Mouse (Mus musculus) hindbrain, embryonic 11.5 days (tissue): ENCODE data around the gene Eya2. TPM values are rescaled to one million over a fixed set of nuclear protein-coding genes. Genes with fewer than 3 reads are reported as not detected.

Experiments
- ATAC-seq: fragments of 200-750 bp; cut with Nextera tagmentation; 2 replicates; pipeline ENCODE4 v1.8.0; 2017; ENCODE audit warnings: mild to moderate bottlenecking, moderate TSS enrichment, moderate library complexity; ENCODE audit not compliant: low FRiP score
- DNase-seq: peaks from one replicate; pipeline ENCODE4 v3.0.0-alpha.2; 2015; ENCODE audit warnings: low spot score
- H3K27ac ChIP-seq: fragments of 300-500 bp; sonication (generic); 2 replicates; pipeline ENCODE4 v1.5.1; 2014; ENCODE audit warnings: mild to moderate bottlenecking, low read depth, low read length
- H3K27me3 ChIP-seq: fragments of 300-500 bp; sonication (generic); 2 replicates; pipeline ENCODE4 v1.6.1; 2014; ENCODE audit warnings: mild to moderate bottlenecking, low read length, moderate library complexity, mixed read lengths; ENCODE audit not compliant: control insufficient read depth, insufficient read depth
- H3K36me3 ChIP-seq: fragments of 300-500 bp; sonication (generic); 2 replicates; pipeline ENCODE4 v1.6.1; 2014; ENCODE audit warnings: mild to moderate bottlenecking, low read length, moderate library complexity, mixed read lengths; ENCODE audit not compliant: control insufficient read depth, insufficient read depth
- H3K4me1 ChIP-seq: fragments of 300-500 bp; sonication (generic); replicated peaks from 2 replicates; pipeline ENCODE4 v1.6.1; 2014; ENCODE audit warnings: low read length, mixed read lengths; ENCODE audit not compliant: control insufficient read depth, insufficient read depth
- H3K4me2 ChIP-seq: fragments of 300-500 bp; sonication (generic); replicated peaks from 2 replicates; pipeline ENCODE4 v1.6.1; 2014; ENCODE audit warnings: mild to moderate bottlenecking, low read depth, low read length
- H3K4me3 ChIP-seq: fragments of 300-500 bp; sonication (generic); 2 replicates; pipeline ENCODE4 v1.5.1; 2014; ENCODE audit warnings: low read depth, low read length
- H3K9ac ChIP-seq: fragments of 300-500 bp; sonication (generic); 2 replicates; pipeline ENCODE4 v1.6.1; 2014; ENCODE audit warnings: low read depth, low read length
- H3K9me3 ChIP-seq: fragments of 300-500 bp; sonication (generic); 2 replicates; pipeline ENCODE4 v1.6.1; 2016; ENCODE audit warnings: low read length; ENCODE audit not compliant: control insufficient read depth
- WGBS: fragments of 180-500 bp; shearing (Covaris S2); extraction: QIAGEN DNeasy Blood & Tissue Kit; methylation state at CpG from one replicate; pipeline ENCODE4 v1.1.7; 2014; 5-methylcytosine and 5-hydroxymethylcytosine counted together
- polyA plus RNA-seq: library from polyadenylated mRNA; unstranded; fragments of >200 nt; fragmentation: Nextera tagmentation; extraction: Ambion mirVana; gene quantifications from 2 replicates; pipeline ENCODE4 v1.2.1, GENCODE M21; 2014

Gene Eya2
- polyA plus RNA-seq, 1 experiment from 2014 or later = 14.8 TPM

- no peak for DNase-seq
- 51% methylated on average over 5 of the region's 5 CpGs for WGBS
- Histone ChIP-seq H3K4me3 (no peak overlapping the region), H3K9me3 (no peaks in the 10 kb centered on the region), H3K9ac (no peak overlapping the region), H3K4me1 (peaks cover 7% of the 10 kb centered on the region), H3K36me3 (no peaks in the 10 kb centered on the region), H3K4me2 (no peak overlapping the region), H3K27me3 (peaks cover 9% of the 10 kb centered on the region; the same call in 1 of the 2 replicates), H3K27ac (peak overlapping the region; percentile 30; the same call in 1 of the 2 replicates)
- no peak for ATAC-seq
Observed at GRCm38 (mm10) chr2:165598139-165598538, 3.3 kb downstream of the Eya2 start.

- H3K36me3 ChIP-seq = no peaks in the 10 kb centered on the region
- no peak for DNase-seq
- H3K27me3 ChIP-seq = peaks cover 6% of the 10 kb centered on the region; the same call in 1 of the 2 replicates
- H3K4me3 ChIP-seq = no peak overlapping the region
- no peak overlapping the region for H3K4me2 ChIP-seq
- WGBS = 75% methylated on average over 13 of the region's 13 CpGs
- H3K4me1 ChIP-seq = peaks cover 11% of the 10 kb centered on the region
- no peak for ATAC-seq
- no peaks in the 10 kb centered on the region for H3K9me3 ChIP-seq
- no peak overlapping the region for H3K27ac ChIP-seq
- no peak overlapping the region for H3K9ac ChIP-seq
Observed at GRCm38 (mm10) chr2:165599566-165599965, 4.7 kb downstream of the Eya2 start.

DNA sequence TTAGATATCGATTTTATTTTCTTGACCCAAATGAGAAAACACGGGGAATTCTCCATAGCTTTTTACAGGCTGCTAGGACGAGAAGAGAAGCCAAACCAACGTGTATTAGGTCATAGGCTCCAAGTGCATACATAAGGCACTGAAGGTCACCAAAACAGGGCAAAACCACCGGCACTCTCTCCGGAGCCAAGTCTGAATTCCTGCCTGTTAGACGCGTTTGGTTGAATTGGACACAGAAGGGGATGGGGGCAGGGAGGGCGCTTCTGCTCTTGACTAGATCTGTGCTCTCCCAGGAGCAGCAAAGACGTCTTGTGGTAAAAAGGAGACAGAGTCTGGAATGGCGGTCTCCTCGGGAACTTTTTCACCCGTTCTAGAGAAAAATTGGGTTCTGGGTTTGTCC, 6.1 kb downstream of the Eya2 start:
- peaks cover 8% of the 10 kb centered on the region for H3K4me1 ChIP-seq
- DNase-seq (no peak), ATAC-seq (no peak)
- H3K36me3 ChIP-seq = no peaks in the 10 kb centered on the region
- no peak overlapping the region for H3K4me3 ChIP-seq
- 40% methylated on average over 13 of the region's 13 CpGs for WGBS
- no peaks in the 10 kb centered on the region for H3K9me3 ChIP-seq
- no peak overlapping the region for H3K9ac ChIP-seq
- no peak overlapping the region for H3K4me2 ChIP-seq
- H3K27me3 ChIP-seq = peaks cover 2% of the 10 kb centered on the region; the same call in 1 of the 2 replicates
- no peak overlapping the region for H3K27ac ChIP-seq

DNA sequence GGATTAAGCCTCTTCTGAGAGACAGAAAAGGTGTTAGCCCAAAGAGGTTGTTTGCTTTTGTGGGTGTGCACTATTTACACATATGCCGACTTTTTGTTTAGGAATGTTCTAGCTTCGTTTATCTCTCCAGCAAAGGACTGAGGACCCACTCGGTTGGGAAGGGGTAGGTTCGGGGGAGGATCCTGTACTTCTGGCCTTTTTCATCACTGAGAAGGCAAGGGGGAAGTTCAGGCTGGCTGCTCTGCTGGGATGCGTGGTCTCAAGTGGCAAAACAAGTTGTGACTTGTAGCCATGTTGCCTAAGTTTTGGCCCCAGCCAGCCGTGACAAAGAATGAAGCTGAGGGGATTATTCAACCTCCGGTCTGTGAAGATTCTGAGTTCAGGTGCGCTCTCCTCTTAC, 6.8 kb downstream of the Eya2 start:
- DNase-seq (no peak), ATAC-seq (no peak)
- H3K4me2 ChIP-seq = no peak overlapping the region
- no peak overlapping the region for H3K27ac ChIP-seq
- 55% methylated on average over 8 of the region's 8 CpGs for WGBS
- no peak overlapping the region for H3K4me3 ChIP-seq
- H3K4me1 ChIP-seq = peaks cover 8% of the 10 kb centered on the region
- no peaks in the 10 kb centered on the region for H3K27me3 ChIP-seq
- no peaks in the 10 kb centered on the region for H3K36me3 ChIP-seq
- no peak overlapping the region for H3K9ac ChIP-seq
- no peaks in the 10 kb centered on the region for H3K9me3 ChIP-seq

DNA sequence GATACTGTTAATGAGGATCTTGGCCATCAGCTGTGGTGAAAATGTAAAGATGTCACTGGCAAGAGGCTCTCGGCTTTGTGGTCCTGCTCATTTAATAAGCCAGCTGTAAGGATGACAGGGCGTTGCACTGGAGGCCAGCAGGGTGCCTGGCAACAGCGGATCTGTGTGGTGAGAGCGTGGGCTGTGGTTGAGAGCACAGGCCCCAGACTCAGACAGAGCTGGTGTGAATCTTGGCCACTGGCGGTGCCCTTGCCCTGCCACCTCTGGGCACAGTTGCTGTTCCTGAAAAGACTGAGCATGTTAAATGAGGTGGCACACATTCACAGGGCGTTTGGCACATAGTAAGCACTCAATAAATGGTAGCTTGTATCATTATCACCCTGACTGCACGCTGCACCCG, 8.9 kb downstream of the Eya2 start:
- DNase-seq (peak; percentile 45), ATAC-seq (0 out of 2 replicates have a peak, but pooled peaks have one; percentile 38)
- H3K27ac ChIP-seq = no peak overlapping the region

GRCm38 (mm10) chr2:165611551-165612253, 16.9 kb downstream of the Eya2 start:
- Histone ChIP-seq H3K27ac (no peak overlapping the region), H3K4me1 (no peaks in the 10 kb centered on the region), H3K9me3 (no peaks in the 10 kb centered on the region), H3K36me3 (no peaks in the 10 kb centered on the region), H3K4me2 (no peak overlapping the region), H3K4me3 (no peak overlapping the region), H3K27me3 (no peaks in the 10 kb centered on the region), H3K9ac (no peak overlapping the region)
- ATAC-seq (no peak), DNase-seq (no peak)
- 93% methylated on average over 7 of the region's 7 CpGs for WGBS

More for the DNA sequence above, 8.9 kb downstream of the Eya2 start:
- 40% methylated on average over 8 of the region's 8 CpGs for WGBS
- H3K4me3 ChIP-seq = no peak overlapping the region
- peaks cover 4% of the 10 kb centered on the region for H3K4me1 ChIP-seq
- no peak overlapping the region for H3K4me2 ChIP-seq
- H3K36me3 ChIP-seq = no peaks in the 10 kb centered on the region
- H3K9me3 ChIP-seq = no peaks in the 10 kb centered on the region
- no peaks in the 10 kb centered on the region for H3K27me3 ChIP-seq
- H3K9ac ChIP-seq = no peak overlapping the region

GRCm38 (mm10) chr2:165613741-165614339, 19.0 kb downstream of the Eya2 start:
- DNase-seq (no peak), ATAC-seq (no peak)
- Histone ChIP-seq H3K27ac (no peak overlapping the region), H3K4me2 (no peak overlapping the region), H3K9ac (no peak overlapping the region), H3K27me3 (no peaks in the 10 kb centered on the region), H3K9me3 (no peaks in the 10 kb centered on the region), H3K4me3 (no peak overlapping the region), H3K4me1 (no peaks in the 10 kb centered on the region), H3K36me3 (no peaks in the 10 kb centered on the region)
- WGBS = 76% methylated on average over 13 of the region's 13 CpGs

DNA sequence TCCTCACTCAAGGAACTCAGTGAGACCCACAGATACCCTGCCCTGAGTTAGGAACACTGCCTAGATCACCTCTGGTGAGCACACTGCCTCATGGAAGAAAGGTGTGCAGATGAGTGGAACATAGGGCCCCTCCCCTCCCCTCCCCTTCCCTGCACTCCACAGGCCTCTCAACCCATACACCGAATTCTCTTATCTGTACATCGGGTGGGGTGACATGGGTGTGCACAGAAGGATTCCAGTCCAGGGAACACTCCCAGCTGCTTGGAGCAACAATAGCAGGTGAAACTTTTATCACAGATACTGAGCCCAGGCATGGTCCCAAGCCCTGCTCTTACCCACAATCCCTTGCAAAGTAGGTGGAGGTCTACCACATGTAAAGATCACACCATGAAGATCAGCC, 26.7 kb downstream of the Eya2 start:
- Histone ChIP-seq H3K27me3 (no peaks in the 10 kb centered on the region), H3K9me3 (no peaks in the 10 kb centered on the region), H3K4me2 (no peak overlapping the region), H3K4me3 (no peak overlapping the region), H3K9ac (no peak overlapping the region), H3K36me3 (no peaks in the 10 kb centered on the region), H3K27ac (no peak overlapping the region), H3K4me1 (no peaks in the 10 kb centered on the region)
- 100% methylated on average over 2 of the region's 2 CpGs for WGBS
- ATAC-seq (no peak), DNase-seq (no peak)

GRCm38 (mm10) chr2:165622596-165622995, 27.8 kb downstream of the Eya2 start:
- Histone ChIP-seq H3K4me2 (no peak overlapping the region), H3K4me3 (no peak overlapping the region), H3K9ac (no peak overlapping the region), H3K27me3 (no peaks in the 10 kb centered on the region), H3K27ac (0 out of 2 replicates have a peak overlapping the region, but pooled peaks have one; percentile 39), H3K9me3 (no peaks in the 10 kb centered on the region), H3K36me3 (no peaks in the 10 kb centered on the region), H3K4me1 (0 out of 2 replicates have a peak, but pooled peaks cover 2% of the 10 kb centered on the region)
- 52% methylated on average over 3 of the region's 3 CpGs for WGBS
- DNase-seq (no peak), ATAC-seq (no peak)
